Mouse (Mus musculus) cerebellum, adult 8-10 months (tissue): ENCODE data around the gene Kif5c.

Experiments used
- DNase-seq: peaks from one replicate; pipeline ENCODE4 v3.0.0; 2022

Kif5c gene

GRCm38 (mm10) chr2:49726672-49727071 is 107.6 kb downstream of the Kif5c start:
- no peak for DNase-seq

- peak; percentile 69 for DNase-seq
Measured at GRCm38 (mm10) chr2:49727199-49727598, 108.1 kb downstream of the Kif5c start.

- DNase-seq = no peak
Measured at GRCm38 (mm10) chr2:49727686-49728085, 108.6 kb downstream of the Kif5c start.

- DNase-seq = no peak
Measured at GRCm38 (mm10) chr2:49728896-49729610, 110.0 kb downstream of the Kif5c start.

- no peak for DNase-seq
Measured at GRCm38 (mm10) chr2:49729611-49729969, 110.5 kb downstream of the Kif5c start.

GRCm38 (mm10) chr2:49730183-49730582 is 111.1 kb downstream of the Kif5c start:
- no peak for DNase-seq

- no peak for DNase-seq
Measured at GRCm38 (mm10) chr2:49732745-49733655, 113.9 kb downstream of the Kif5c start.

- DNase-seq = no peak
Measured at GRCm38 (mm10) chr2:49733656-49734008, 114.5 kb downstream of the Kif5c start.

GRCm38 (mm10) chr2:49734013-49734780 is 115.1 kb downstream of the Kif5c start:
- DNase-seq = peak; percentile 79

- no peak for DNase-seq
Measured at GRCm38 (mm10) chr2:49735386-49735785, 116.3 kb downstream of the Kif5c start.

GRCm38 (mm10) chr2:49739046-49739445 is 119.9 kb downstream of the Kif5c start:
- DNase-seq = peak; percentile 67

GRCm38 (mm10) chr2:49741026-49741425 is 121.9 kb downstream of the Kif5c start:
- no peak for DNase-seq

GRCm38 (mm10) chr2:49741895-49742734 is 123.0 kb downstream of the Kif5c start:
- DNase-seq = peak; percentile 74

GRCm38 (mm10) chr2:49742919-49743318 is 123.8 kb downstream of the Kif5c start:
- no peak for DNase-seq

- no peak for DNase-seq
Measured at GRCm38 (mm10) chr2:49743775-49744174, 124.7 kb downstream of the Kif5c start.

- DNase-seq = no peak
Measured at GRCm38 (mm10) chr2:49744251-49745093, 125.4 kb downstream of the Kif5c start.

GRCm38 (mm10) chr2:49745094-49745781 is 126.1 kb downstream of the Kif5c start:
- peak; percentile 79 for DNase-seq

- no peak for DNase-seq
Measured at GRCm38 (mm10) chr2:49746947-49747346, 127.8 kb downstream of the Kif5c start.

- no peak for DNase-seq
Measured at GRCm38 (mm10) chr2:49747670-49748069, 128.6 kb downstream of the Kif5c start.

- no peak for DNase-seq
Measured at GRCm38 (mm10) chr2:49748628-49749342, 129.7 kb downstream of the Kif5c start.
